ENCODE assay signal across 33 mouse cellular contexts in genomic region chr12:83926061-83926460, GRCm38 (mm10). TPM values are rescaled to one million over a fixed set of nuclear protein-coding genes. Genes with fewer than 3 reads are reported as not detected.
DNase-seq lines count a peak whose midpoint lies in the region; ATAC-seq and TF ChIP-seq lines count a peak whose summit lies in the region.
"Had no signal": no experiment of that assay in that cellular context is flagged by ENCODE, and none has a peak within 500 bp of the region (broad histone marks: within the 10 kb centered on the region; RNA-seq: fewer than 3 reads in every experiment).

No protein-coding gene starts in this region.

- no peak for TF ChIP-seq POLR2A in kidney, adult 2 months (IDR thresholded peaks at IDR 0.05; ENCODE audit: low read depth, low read length)

- no peak overlapping the region for H3K4me3 ChIP-seq in kidney, postnatal 0 days (replicated peaks; ENCODE audit: low read depth, low read length)
- no peak overlapping the region for H3K4me3 ChIP-seq in kidney, adult 2 months (ENCODE audit: insufficient read depth, low read depth, low read length)
- H3K4me3 ChIP-seq in stomach, embryonic 15.5 days (replicated peaks): no peak overlapping the region
- no peak overlapping the region for H3K4me3 ChIP-seq in stomach, postnatal 0 days (ENCODE audit: low read depth, low read length)
- H3K4me3 ChIP-seq: embryonic facial prominence, embryonic 13.5 days; forebrain, embryonic 10.5 days; forebrain, embryonic 15.5 days; heart, embryonic 13.5 days; hindbrain, embryonic 13.5 days; limb, embryonic 10.5 days; limb, embryonic 15.5 days had no signal

- no peaks in the 10 kb centered on the region for H3K4me1 ChIP-seq in kidney, postnatal 0 days (replicated peaks; ENCODE audit: insufficient read depth, low read length)
- peaks cover 19% of the 10 kb centered on the region for H3K4me1 ChIP-seq in kidney, adult 2 months (ENCODE audit: control insufficient read depth, insufficient read depth, low read length)
- peaks cover 9% of the 10 kb centered on the region; the same call in 1 of the 2 replicates for H3K4me1 ChIP-seq in stomach, embryonic 15.5 days
- no peaks in the 10 kb centered on the region for H3K4me1 ChIP-seq in stomach, postnatal 0 days (replicated peaks; ENCODE audit: control insufficient read depth, insufficient read depth)

- no peaks in the 10 kb centered on the region for H3K9me3 ChIP-seq in kidney, postnatal 0 days (replicated peaks; ENCODE audit: low read length)
- no peaks in the 10 kb centered on the region for H3K9me3 ChIP-seq in stomach, embryonic 15.5 days
- no peaks in the 10 kb centered on the region for H3K9me3 ChIP-seq in stomach, postnatal 0 days (ENCODE audit: control insufficient read depth, low read length)
- H3K9me3 ChIP-seq: embryonic facial prominence, embryonic 13.5 days; forebrain, embryonic 10.5 days; forebrain, embryonic 15.5 days; heart, embryonic 13.5 days; hindbrain, embryonic 13.5 days; limb, embryonic 10.5 days; limb, embryonic 15.5 days had no signal

- DNase-seq in heart, adult 8-10 months (ENCODE audit: low spot score): peak; percentile 30
- no peak for DNase-seq in heart, postnatal 14 days
- DNase-seq in kidney, postnatal 0 days (ENCODE audit: low spot score): no peak
- no peak for DNase-seq in kidney, adult 2 months
- no peak for DNase-seq in stomach, postnatal 0 days (ENCODE audit: low spot score)
- no peak for DNase-seq in embryo, embryonic 10.5 days (ENCODE audit: low spot score)
- DNase-seq: adrenal gland, postnatal 25 days; cerebellum, adult 11-12 months; cerebellum, adult 9-11 months; heart, postnatal 10 days; kidney, adult 11 months; layer of hippocampus, adult 9-11 months; midbrain, embryonic 14.5 days; thymus, adult 18-20 months; thymus, postnatal 25 days had no signal

- 63% methylated on average over 2 of the region's 2 CpGs for WGBS in kidney, postnatal 0 days
- 39% methylated on average over 2 of the region's 2 CpGs for WGBS in kidney, adult 2 months
- 58% methylated on average over 2 of the region's 2 CpGs for WGBS in stomach, embryonic 15.5 days
- WGBS in stomach, postnatal 0 days: 41% methylated on average over 2 of the region's 2 CpGs

- no peak for ATAC-seq in kidney, postnatal 0 days (replicated peaks; ENCODE audit: low FRiP score, low read depth)
- ATAC-seq in stomach, embryonic 15.5 days (ENCODE audit: insufficient read depth, low FRiP score, low read depth): no peak
- no peak for ATAC-seq in stomach, postnatal 0 days (ENCODE audit: low FRiP score, low TSS enrichment)
- ATAC-seq: CD4-positive, CD25-positive, alpha-beta regulatory T cell, adult 4 months; forebrain, embryonic 15.5 days had no signal

- no peak overlapping the region for H3K9ac ChIP-seq in kidney, postnatal 0 days (ENCODE audit: low read depth, low read length)
- H3K9ac ChIP-seq in stomach, embryonic 15.5 days: no peak overlapping the region
- H3K9ac ChIP-seq in stomach, postnatal 0 days (ENCODE audit: low read length): no peak overlapping the region
- H3K9ac ChIP-seq: embryonic facial prominence, embryonic 13.5 days; forebrain, embryonic 15.5 days; hindbrain, embryonic 13.5 days; limb, embryonic 15.5 days; liver, embryonic 14.5 days had no signal

- TF ChIP-seq EP300 in stomach, postnatal 0 days (optimal IDR thresholded peaks at IDR 0.05): no peak

- H3K27ac ChIP-seq in kidney, postnatal 0 days: peak overlapping the region; percentile 47
- H3K27ac ChIP-seq in kidney, adult 2 months (ENCODE audit: insufficient read depth, low read depth, low read length): no peak overlapping the region
- H3K27ac ChIP-seq in stomach, embryonic 15.5 days: peak overlapping the region; percentile 26; the same call in 1 of the 2 replicates
- no peak overlapping the region for H3K27ac ChIP-seq in stomach, postnatal 0 days (replicated peaks)
- H3K27ac ChIP-seq: embryonic facial prominence, embryonic 13.5 days; forebrain, embryonic 10.5 days; forebrain, embryonic 15.5 days; hindbrain, embryonic 13.5 days; limb, embryonic 10.5 days; limb, embryonic 15.5 days; liver, embryonic 14.5 days had no signal

- no peaks in the 10 kb centered on the region for H3K36me3 ChIP-seq in kidney, postnatal 0 days (ENCODE audit: insufficient read depth, low read length)
- no peaks in the 10 kb centered on the region for H3K36me3 ChIP-seq in kidney, adult 2 months (ENCODE audit: control insufficient read depth, insufficient read depth, low read length)
- no peaks in the 10 kb centered on the region for H3K36me3 ChIP-seq in stomach, embryonic 15.5 days
- no peaks in the 10 kb centered on the region for H3K36me3 ChIP-seq in stomach, postnatal 0 days (ENCODE audit: control insufficient read depth, insufficient read depth, low read length)
- H3K36me3 ChIP-seq: embryonic facial prominence, embryonic 13.5 days; forebrain, embryonic 10.5 days; forebrain, embryonic 15.5 days; heart, embryonic 13.5 days; hindbrain, embryonic 13.5 days; limb, embryonic 10.5 days; limb, embryonic 15.5 days had no signal

- intact Hi-C loops in heart, postnatal 14 days (cut with DNase I): no loop called here

- no peak overlapping the region for H3K4me2 ChIP-seq in kidney, postnatal 0 days (ENCODE audit: low read length)
- H3K4me2 ChIP-seq in stomach, embryonic 15.5 days: no peak overlapping the region
- H3K4me2 ChIP-seq in stomach, postnatal 0 days (replicated peaks; ENCODE audit: low read depth): no peak overlapping the region
- H3K4me2 ChIP-seq: embryonic facial prominence, embryonic 13.5 days; forebrain, embryonic 15.5 days; hindbrain, embryonic 13.5 days; limb, embryonic 15.5 days had no signal

- H3K27me3 ChIP-seq in kidney, postnatal 0 days (ENCODE audit: insufficient read depth, low read length): no peaks in the 10 kb centered on the region
- no peaks in the 10 kb centered on the region for H3K27me3 ChIP-seq in kidney, adult 2 months (replicated peaks; ENCODE audit: control insufficient read depth, insufficient read depth, low read length)
- no peaks in the 10 kb centered on the region for H3K27me3 ChIP-seq in stomach, embryonic 15.5 days (replicated peaks)
- H3K27me3 ChIP-seq in stomach, postnatal 0 days (ENCODE audit: control insufficient read depth, insufficient read depth, low read length): no peaks in the 10 kb centered on the region
- H3K27me3 ChIP-seq: embryonic facial prominence, embryonic 13.5 days; forebrain, embryonic 15.5 days; heart, embryonic 13.5 days; hindbrain, embryonic 13.5 days; limb, embryonic 15.5 days had no signal

- no peak for TF ChIP-seq CTCF in kidney, postnatal 0 days (IDR thresholded peaks at IDR 0.05; ENCODE audit: low read depth)
- no peak for TF ChIP-seq CTCF in kidney, adult 2 months (conservative IDR thresholded peaks at IDR 0.05; ENCODE audit: insufficient read depth, insufficient read length, low read depth, low read length)
- TF ChIP-seq CTCF in stomach, postnatal 0 days (IDR thresholded peaks at IDR 0.05; ENCODE audit: low read depth): no peak

RNA-seq across cellular contexts. Expression of gene Numb, which starts 4.3 kb away (rescaled TPM):
- total RNA-seq in heart, adult 8-10 months (2022): 10 to 100 TPM; 27.6 to 36.5 (median 29.3) TPM
- total RNA-seq in heart, postnatal 14 days (2021): 10 to 100 TPM; 37.2 to 38.0 TPM
- 28.7 and 31.5 TPM in 2 replicates for polyA plus RNA-seq in kidney, postnatal 0 days (2015; fragmentation: Nextera tagmentation; extraction: Ambion mirVana)
- 63.7 and 76.5 TPM in 2 replicates for polyA plus RNA-seq in kidney, adult 2 months (2012; rRNA removed)
- polyA plus RNA-seq in stomach, embryonic 15.5 days (2015; fragmentation: Nextera tagmentation; extraction: Ambion mirVana): 29.8 and 34.1 TPM in 2 replicates
- 19.9 and 22.6 TPM in 2 replicates for polyA plus RNA-seq in stomach, postnatal 0 days (2015; fragmentation: Nextera tagmentation; extraction: Ambion mirVana)

RNA-seq across cellular contexts. Expression of gene Riox1, which starts 24.3 kb away (rescaled TPM):
- 1 to 10 TPM; 4.3 to 5.9 (median 4.7) TPM for total RNA-seq in heart, adult 8-10 months (2022)
- total RNA-seq in heart, postnatal 14 days (2021): 1 to 10 TPM; 5.0 to 5.9 TPM
- 12.3 and 13.0 TPM in 2 replicates for polyA plus RNA-seq in kidney, postnatal 0 days (2015; fragmentation: Nextera tagmentation; extraction: Ambion mirVana)
- polyA plus RNA-seq in kidney, adult 2 months (2012; rRNA removed): 5.7 and 7.4 TPM in 2 replicates
- polyA plus RNA-seq in stomach, embryonic 15.5 days (2015; fragmentation: Nextera tagmentation; extraction: Ambion mirVana): 14.3 and 15.6 TPM in 2 replicates
- 6.9 and 9.9 TPM in 2 replicates for polyA plus RNA-seq in stomach, postnatal 0 days (2015; fragmentation: Nextera tagmentation; extraction: Ambion mirVana)

RNA-seq across cellular contexts. Expression of gene Heatr4, which starts 58.6 kb away (rescaled TPM):
- total RNA-seq in heart, adult 8-10 months (2022): not detected
- not detected for total RNA-seq in heart, postnatal 14 days (2021)
- polyA plus RNA-seq in kidney, postnatal 0 days (2015; fragmentation: Nextera tagmentation; extraction: Ambion mirVana): not detected in 2 replicates
- 0.04 TPM in 1 of 2 replicates, not detected in the other for polyA plus RNA-seq in kidney, adult 2 months (2012; rRNA removed)
- polyA plus RNA-seq in stomach, embryonic 15.5 days (2015; fragmentation: Nextera tagmentation; extraction: Ambion mirVana): 0.04 TPM in 1 of 2 replicates, not detected in the other
- 0.06 TPM in 1 of 2 replicates, not detected in the other for polyA plus RNA-seq in stomach, postnatal 0 days (2015; fragmentation: Nextera tagmentation; extraction: Ambion mirVana)
- total RNA-seq: adrenal gland, adult 18-20 months; adrenal gland, postnatal 25 days; gastrocnemius, adult 18-20 months; gastrocnemius, postnatal 4 days; left cerebral cortex, postnatal 10 days; monocyte, adult 5-6 weeks had no signal
- polyA plus RNA-seq: CD4-positive, CD25-positive, alpha-beta regulatory T cell, adult 4 months; embryonic facial prominence, embryonic 13.5 days; forebrain, embryonic 10.5 days; forebrain, embryonic 15.5 days; heart, embryonic 13.5 days; hindbrain, embryonic 13.5 days; kidney, embryonic 16.5 days; large intestine, adult 2 months; limb, embryonic 10.5 days; limb, embryonic 15.5 days; liver, embryonic 14.5 days; midbrain, embryonic 14.5 days; neural tube, embryonic 14.5 days had no signal

Comparison
In these comparisons a context has a peak if more than half of its experiments do, and no peak if none do; other contexts are left out.
1. H3K27ac ChIP-seq: peak in kidney, postnatal 0 days (single experiment) and stomach, embryonic 15.5 days (single experiment); none in kidney, adult 2 months (single experiment) and stomach, postnatal 0 days (single experiment).